Comparison of ENCODE assay signal across 12 mouse cellular contexts in the genomic region with DNA sequence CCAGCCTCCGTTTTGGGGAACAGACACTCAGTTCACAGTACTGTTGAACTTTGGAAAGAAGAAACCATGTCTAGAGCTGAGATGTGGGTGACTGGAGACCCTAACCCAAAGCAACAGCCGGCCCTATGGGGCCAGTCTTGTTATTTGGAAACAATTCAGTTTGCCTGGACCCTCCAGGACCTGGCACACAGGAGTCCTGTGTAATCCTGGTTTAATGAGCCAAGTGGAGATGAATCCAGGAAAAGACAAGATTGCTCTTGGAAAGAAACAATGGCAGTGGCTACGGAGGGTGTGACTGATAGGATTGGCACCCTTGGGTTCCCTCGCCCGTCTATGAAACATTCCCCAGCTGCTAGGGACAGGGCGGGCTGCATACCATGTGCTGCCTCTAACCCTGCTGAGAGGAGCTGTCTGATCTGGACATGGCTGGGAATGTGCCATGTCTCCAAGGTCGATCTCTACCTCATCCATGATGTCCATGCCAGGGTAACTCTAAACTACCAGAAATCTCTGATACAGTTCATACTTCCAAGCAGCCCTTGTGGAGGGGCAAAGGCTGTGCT.
DNase-seq lines count a peak whose midpoint lies in the region; ATAC-seq and TF ChIP-seq lines count a peak whose summit lies in the region.
"Had no signal": no experiment of that assay in that cellular context is flagged by ENCODE, and none has a peak within 500 bp of the region (broad histone marks: within the 10 kb centered on the region; RNA-seq: fewer than 3 reads in every experiment).

No protein-coding gene starts in this region.

- no peak overlapping the region for H3K4me3 ChIP-seq in intestine, embryonic 14.5 days (ENCODE audit: low read depth, low read length)
- H3K4me3 ChIP-seq in intestine, postnatal 0 days (ENCODE audit: low read depth, low read length) = no peak overlapping the region
- no peak overlapping the region for H3K4me3 ChIP-seq in embryonic facial prominence, embryonic 15.5 days (replicated peaks)
- H3K4me3 ChIP-seq: forebrain, embryonic 12.5 days; liver, embryonic 13.5 days had no signal

- WGBS in intestine, embryonic 14.5 days = 87% methylated on average over 7 of the region's 7 CpGs
- 82% methylated on average over 7 of the region's 7 CpGs for WGBS in intestine, postnatal 0 days
- 69% methylated on average over 7 of the region's 7 CpGs for whole genome bisulfite sequencing in embryonic facial prominence, embryonic 15.5 days

- H3K27me3 ChIP-seq in intestine, embryonic 14.5 days (replicated peaks; ENCODE audit: control insufficient read depth, insufficient read depth, low read length) = no peaks in the 10 kb centered on the region
- H3K27me3 ChIP-seq in intestine, postnatal 0 days (replicated peaks; ENCODE audit: control insufficient read depth, insufficient read depth, low read length) = no peaks in the 10 kb centered on the region
- H3K27me3 ChIP-seq in embryonic facial prominence, embryonic 15.5 days = no peaks in the 10 kb centered on the region

- peak overlapping the region; percentile 43; the same call in 1 of the 2 replicates for H3K27ac ChIP-seq in intestine, embryonic 14.5 days (ENCODE audit: low read depth)
- H3K27ac ChIP-seq in intestine, postnatal 0 days (ENCODE audit: low read depth, low read length) = no peak overlapping the region; the same call in 1 of the 2 replicates
- peak overlapping the region; percentile 79 for H3K27ac ChIP-seq in embryonic facial prominence, embryonic 15.5 days (replicated peaks)
- H3K27ac ChIP-seq: forebrain, embryonic 12.5 days; liver, embryonic 13.5 days had no signal

- no peak overlapping the region for H3K9ac ChIP-seq in intestine, embryonic 14.5 days (ENCODE audit: low read length)
- no peak overlapping the region for H3K9ac ChIP-seq in intestine, postnatal 0 days (ENCODE audit: low read depth, low read length)
- H3K9ac ChIP-seq in embryonic facial prominence, embryonic 15.5 days = no peak overlapping the region
- H3K9ac ChIP-seq: forebrain, embryonic 12.5 days; liver, embryonic 13.5 days had no signal

- peak; percentile 32 to 38 for DNase-seq in cerebellum, postnatal 25 days
- no peak for DNase-seq in intestine, embryonic 14.5 days (ENCODE audit: low spot score)
- DNase-seq in 3134 (ENCODE audit: extremely low read depth, insufficient read length, low spot score) = peak; percentile 31
- DNase-seq in embryo, embryonic 10.5 days (ENCODE audit: low spot score) = no peak
- DNase-seq: cerebellum, postnatal 36 days; liver, embryonic 13.5 days; thymus, adult 2 months had no signal

- H3K4me1 ChIP-seq in intestine, embryonic 14.5 days (replicated peaks; ENCODE audit: control insufficient read depth, insufficient read depth, low read length) = 0 out of 2 replicates have a peak, but pooled peaks cover 5% of the 10 kb centered on the region
- 0 out of 2 replicates have a peak, but pooled peaks cover 2% of the 10 kb centered on the region for H3K4me1 ChIP-seq in intestine, postnatal 0 days (replicated peaks; ENCODE audit: control insufficient read depth, insufficient read depth, low read length)
- peaks cover 42% of the 10 kb centered on the region for H3K4me1 ChIP-seq in embryonic facial prominence, embryonic 15.5 days
- H3K4me1 ChIP-seq: liver, embryonic 13.5 days had no signal

- no peaks in the 10 kb centered on the region for H3K36me3 ChIP-seq in intestine, embryonic 14.5 days (ENCODE audit: control insufficient read depth, insufficient read depth, low read length)
- H3K36me3 ChIP-seq in intestine, postnatal 0 days (ENCODE audit: control insufficient read depth, insufficient read depth) = no peaks in the 10 kb centered on the region
- H3K36me3 ChIP-seq in embryonic facial prominence, embryonic 15.5 days = no peaks in the 10 kb centered on the region
- H3K36me3 ChIP-seq: forebrain, embryonic 12.5 days; liver, embryonic 13.5 days had no signal

- H3K9me3 ChIP-seq in intestine, embryonic 14.5 days (ENCODE audit: control insufficient read depth, low read length) = no peaks in the 10 kb centered on the region
- H3K9me3 ChIP-seq in intestine, postnatal 0 days (ENCODE audit: control insufficient read depth) = no peaks in the 10 kb centered on the region
- H3K9me3 ChIP-seq in embryonic facial prominence, embryonic 15.5 days (replicated peaks) = no peaks in the 10 kb centered on the region
- H3K9me3 ChIP-seq: forebrain, embryonic 12.5 days; liver, embryonic 13.5 days had no signal

- TF ChIP-seq CTCF in intestine, postnatal 0 days (IDR thresholded peaks at IDR 0.05; ENCODE audit: low read depth) = no peak

- H3K4me2 ChIP-seq in intestine, embryonic 14.5 days (ENCODE audit: low read length) = no peak overlapping the region
- no peak overlapping the region for H3K4me2 ChIP-seq in intestine, postnatal 0 days (replicated peaks; ENCODE audit: low read depth)
- H3K4me2 ChIP-seq in embryonic facial prominence, embryonic 15.5 days (replicated peaks) = no peak overlapping the region
- H3K4me2 ChIP-seq: forebrain, embryonic 12.5 days; liver, embryonic 13.5 days had no signal

- no peak for ATAC-seq in cerebellum, adult (ENCODE audit: insufficient number of reproducible peaks, low FRiP score, low TSS enrichment)
- no peak for ATAC-seq in intestine, embryonic 14.5 days (replicated peaks; ENCODE audit: low FRiP score, low TSS enrichment, low read depth)
- ATAC-seq in intestine, postnatal 0 days = no peak
- ATAC-seq in embryonic facial prominence, embryonic 15.5 days (ENCODE audit: insufficient number of reproducible peaks, low FRiP score, low TSS enrichment, low read depth) = no peak
- ATAC-seq in frontal cortex, adult (ENCODE audit: low TSS enrichment) = no peak

Comparison
In these comparisons a context has a peak if more than half of its experiments do, and no peak if none do; other contexts are left out.
1. DNase-seq: peak in cerebellum, postnatal 25 days (2 of 2) and 3134 (single experiment); none in intestine, embryonic 14.5 days (single experiment) and embryo, embryonic 10.5 days (single experiment).